Mouse (Mus musculus) hindbrain, embryonic 10.5 days (tissue): ENCODE data around the gene Tbc1d23. TPM values are rescaled to one million over a fixed set of nuclear protein-coding genes. Genes with fewer than 3 reads are reported as not detected.

Experiments used
- DNase-seq: peaks from one replicate; pipeline ENCODE4 v3.0.0-alpha.2; 2017; ENCODE audit warnings: low spot score
- H3K27ac ChIP-seq: fragments of 300-500 bp; sonication (generic); 2 replicates; pipeline ENCODE4 v1.5.1; 2016; ENCODE audit warnings: mild to moderate bottlenecking, moderate library complexity
- H3K27me3 ChIP-seq: fragments of 300-500 bp; sonication (generic); 2 replicates; pipeline ENCODE4 v1.6.1; 2016; ENCODE audit warnings: mild to moderate bottlenecking; ENCODE audit not compliant: poor library complexity, insufficient read depth, severe bottlenecking
- H3K36me3 ChIP-seq: fragments of 300-500 bp; sonication (generic); 2 replicates; pipeline ENCODE4 v1.6.1; 2016; ENCODE audit warnings: mild to moderate bottlenecking, moderate library complexity
- H3K4me1 ChIP-seq: fragments of 300-500 bp; sonication (generic); replicated peaks from 2 replicates; pipeline ENCODE4 v1.6.1; 2016; ENCODE audit warnings: mild to moderate bottlenecking
- H3K4me3 ChIP-seq: fragments of 300-500 bp; sonication (generic); 2 replicates; pipeline ENCODE4 v1.5.1; 2016; ENCODE audit warnings: mild to moderate bottlenecking, moderate library complexity
- H3K9me3 ChIP-seq: fragments of 300-500 bp; sonication (generic); 2 replicates; pipeline ENCODE4 v1.6.1; 2016; ENCODE audit warnings: mild to moderate bottlenecking, moderate library complexity
- WGBS: fragments of 180-500 bp; shearing (Covaris S2); methylation state at CpG from one replicate; pipeline ENCODE4 v1.1.7; 2016; 5-methylcytosine and 5-hydroxymethylcytosine counted together
- polyA plus RNA-seq: library from polyadenylated mRNA; unstranded; fragments of >200 nt; fragmentation: Nextera tagmentation; extraction: Ambion mirVana; gene quantifications from 2 replicates; pipeline ENCODE4 v1.2.1, GENCODE M21; 2016

The Tbc1d23 gene
- polyA plus RNA-seq, 1 experiment from 2014 or later, result 18.0 TPM

- WGBS, result 53% methylated on average over 4 of the region's 4 CpGs
Observed at GRCm38 (mm10) chr16:57131544-57131943, 99.8 kb downstream of the Tbc1d23 start.

GRCm38 (mm10) chr16:57130752-57131400 lies 100.4 kb downstream of the Tbc1d23 start:
- no peak for DNase-seq
- H3K4me3 ChIP-seq, result no peak overlapping the region
- H3K9me3 ChIP-seq, result no peaks in the 10 kb centered on the region
- H3K36me3 ChIP-seq, result peaks cover 26% of the 10 kb centered on the region
- H3K27me3 ChIP-seq, result no peaks in the 10 kb centered on the region
- H3K4me1 ChIP-seq, result peaks cover 5% of the 10 kb centered on the region
- H3K27ac ChIP-seq, result no peak overlapping the region
- 80% methylated on average over 3 of the region's 3 CpGs for WGBS

More at GRCm38 (mm10) chr16:57131544-57131943, 99.8 kb downstream of the Tbc1d23 start:
- DNase-seq, result no peak
- Histone ChIP-seq H3K9me3 (no peaks in the 10 kb centered on the region), H3K27me3 (no peaks in the 10 kb centered on the region), H3K36me3 (peaks cover 33% of the 10 kb centered on the region), H3K4me3 (no peak overlapping the region), H3K4me1 (peaks cover 5% of the 10 kb centered on the region), H3K27ac (no peak overlapping the region)

- H3K27me3 ChIP-seq, result no peaks in the 10 kb centered on the region
- no peak overlapping the region for H3K27ac ChIP-seq
- 93% methylated on average over 2 of the region's 2 CpGs for WGBS
- peaks cover 16% of the 10 kb centered on the region for H3K4me1 ChIP-seq
- H3K4me3 ChIP-seq, result no peak overlapping the region
- no peak for DNase-seq
- H3K36me3 ChIP-seq, result 0 out of 2 replicates have a peak, but pooled peaks cover 7% of the 10 kb centered on the region
- no peaks in the 10 kb centered on the region for H3K9me3 ChIP-seq
Observed at GRCm38 (mm10) chr16:57127825-57128224, 103.5 kb downstream of the Tbc1d23 start.

- 79% methylated on average over 4 of the region's 4 CpGs for WGBS
- no peak overlapping the region for H3K27ac ChIP-seq
- DNase-seq, result no peak
Observed at GRCm38 (mm10) chr16:57126268-57126667, 105.0 kb downstream of the Tbc1d23 start.

GRCm38 (mm10) chr16:57122682-57123445 lies 108.4 kb downstream of the Tbc1d23 start:
- Histone ChIP-seq H3K36me3 (0 out of 2 replicates have a peak, but pooled peaks cover 7% of the 10 kb centered on the region), H3K4me1 (peaks cover 16% of the 10 kb centered on the region), H3K27ac (0 out of 2 replicates have a peak overlapping the region, but pooled peaks have one; percentile 97), H3K4me3 (peak overlapping the region; percentile 98), H3K9me3 (no peaks in the 10 kb centered on the region), H3K27me3 (no peaks in the 10 kb centered on the region)
- 75% methylated on average over 6 of the region's 6 CpGs for WGBS
- no peak for DNase-seq

More at GRCm38 (mm10) chr16:57126268-57126667, 105.0 kb downstream of the Tbc1d23 start:
- peaks cover 22% of the 10 kb centered on the region for H3K4me1 ChIP-seq
- 0 out of 2 replicates have a peak, but pooled peaks cover 7% of the 10 kb centered on the region for H3K36me3 ChIP-seq
- H3K27me3 ChIP-seq, result no peaks in the 10 kb centered on the region
- no peaks in the 10 kb centered on the region for H3K9me3 ChIP-seq
- H3K4me3 ChIP-seq, result no peak overlapping the region

- H3K27me3 ChIP-seq, result no peaks in the 10 kb centered on the region
- H3K36me3 ChIP-seq, result no peaks in the 10 kb centered on the region
- H3K4me1 ChIP-seq, result peaks cover 16% of the 10 kb centered on the region
- H3K9me3 ChIP-seq, result no peaks in the 10 kb centered on the region
- WGBS, result under 1% methylated on average over 59 of the region's 59 CpGs
- peak overlapping the region; percentile 98 for H3K4me3 ChIP-seq
- peak overlapping the region; percentile 97 for H3K27ac ChIP-seq
- DNase-seq, result no peak
Observed at GRCm38 (mm10) chr16:57121816-57122415, 109.4 kb downstream of the Tbc1d23 start.

- Histone ChIP-seq H3K9me3 (no peaks in the 10 kb centered on the region), H3K36me3 (no peaks in the 10 kb centered on the region), H3K27me3 (no peaks in the 10 kb centered on the region), H3K27ac (peak within 1 kb of the TSS; percentile 97), H3K4me1 (peaks cover 16% of the 10 kb centered on the region), H3K4me3 (peak within 1 kb of the TSS; percentile 98)
- DNase-seq, result peak; percentile 95
- WGBS, result under 1% methylated on average over 37 of the region's 37 CpGs
Observed at GRCm38 (mm10) chr16:57120913-57121815, 110.1 kb downstream of the Tbc1d23 start, which contains the start of gene Tomm70a. Gene Tomm70a (plus strand): TSS chr16:57121703.

Other genes starting within 250 kb of the Tbc1d23 start
- not detected in 2 replicates for gene Tmem45a2, start 160.1 kb downstream of the Tbc1d23 start, polyA plus RNA-seq
- 48.3 and 48.9 TPM in 2 replicates for gene Tomm70a, start 109.8 kb downstream of the Tbc1d23 start, polyA plus RNA-seq
- 45.6 and 47.9 TPM in 2 replicates for gene Nit2, start 64.2 kb downstream of the Tbc1d23 start, polyA plus RNA-seq
- 0.05 and 0.21 TPM in 2 replicates for gene Tmem30c, start 61.4 kb upstream of the Tbc1d23 start, polyA plus RNA-seq
- gene Filip1l, start 121.6 kb upstream of the Tbc1d23 start, polyA plus RNA-seq, result 5.8 and 8.5 TPM in 2 replicates